8 mouse cellular contexts compared by ENCODE assay signal in the genomic region with DNA sequence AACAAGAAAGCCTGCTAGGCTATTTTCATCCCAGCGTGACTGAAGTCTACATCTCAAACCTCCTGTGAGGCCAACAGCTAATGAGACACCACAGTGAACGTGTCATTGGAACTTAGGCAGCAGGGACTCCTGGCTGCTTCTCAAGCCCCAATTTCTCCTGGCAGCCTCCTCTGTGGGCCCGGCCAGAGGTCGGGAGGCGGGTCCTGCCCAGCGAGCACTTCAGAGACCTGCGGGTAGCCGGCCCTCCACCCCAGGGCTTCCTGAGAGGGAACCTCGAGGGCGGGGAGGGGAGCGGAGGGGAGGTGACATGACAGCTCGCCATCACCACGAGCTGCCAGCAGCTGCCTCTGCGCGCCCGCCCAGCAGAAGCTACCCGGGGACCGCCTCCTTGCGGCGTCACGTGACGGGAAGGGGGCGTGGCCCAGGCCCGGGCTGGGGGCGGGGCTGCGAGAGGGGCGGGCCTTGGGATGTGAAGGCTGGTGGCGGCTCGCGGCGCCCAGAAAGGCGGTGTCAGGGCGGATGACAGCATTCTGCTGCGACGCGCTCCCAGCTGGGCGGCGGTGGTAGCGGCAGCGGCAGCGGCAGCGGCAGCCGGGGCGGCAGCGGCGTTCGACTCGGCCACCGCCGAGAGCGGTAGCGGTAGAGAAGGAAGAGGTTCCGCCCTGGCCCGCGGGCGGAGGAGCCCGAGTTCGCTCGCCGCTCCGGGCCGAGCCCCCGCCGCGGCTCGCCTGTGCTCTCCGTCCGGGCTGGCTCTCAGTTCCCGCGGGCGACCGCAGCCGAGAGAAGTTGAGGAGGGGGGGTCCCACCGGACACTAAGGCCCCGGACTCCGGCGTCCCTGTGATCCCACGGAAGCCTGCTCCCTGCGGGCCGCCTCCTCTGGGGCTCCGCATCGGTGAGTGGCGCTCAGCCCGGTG. TPM values are rescaled to one million over a fixed set of nuclear protein-coding genes. Genes with fewer than 3 reads are reported as not detected.
DNase-seq lines count a peak whose midpoint lies in the region; ATAC-seq lines count a peak whose summit lies in the region.

A gene (plus strand): TSS at position 449 of the 915 bp plus-strand sequence.

- no peaks in the 10 kb centered on the region for H3K36me3 ChIP-seq in forebrain, embryonic 10.5 days (replicated peaks)
- H3K36me3 ChIP-seq in heart, embryonic 16.5 days (ENCODE audit: control insufficient read depth, insufficient read depth): no peaks in the 10 kb centered on the region
- H3K36me3 ChIP-seq in liver, embryonic 15.5 days (replicated peaks): no peaks in the 10 kb centered on the region
- no peaks in the 10 kb centered on the region for H3K36me3 ChIP-seq in neural tube, embryonic 12.5 days

- H3K9me3 ChIP-seq in forebrain, embryonic 10.5 days: no peaks in the 10 kb centered on the region
- H3K9me3 ChIP-seq in heart, embryonic 16.5 days (replicated peaks; ENCODE audit: control insufficient read depth, low read length): no peaks in the 10 kb centered on the region
- no peaks in the 10 kb centered on the region for H3K9me3 ChIP-seq in liver, embryonic 15.5 days (replicated peaks)
- H3K9me3 ChIP-seq in neural tube, embryonic 12.5 days: no peaks in the 10 kb centered on the region

- WGBS in forebrain, embryonic 10.5 days: under 1% methylated on average over 84 of the region's 84 CpGs
- WGBS in heart, embryonic 16.5 days: under 1% methylated on average over 66 of the region's 84 CpGs
- 0% methylated on average over 81 of the region's 84 CpGs for WGBS in liver, embryonic 15.5 days (ENCODE audit: insufficient replicate concordance)
- WGBS in neural tube, embryonic 12.5 days: under 1% methylated on average over 83 of the region's 84 CpGs

- H3K4me1 ChIP-seq in forebrain, embryonic 10.5 days: peaks cover 21% of the 10 kb centered on the region
- peaks cover 29% of the 10 kb centered on the region for H3K4me1 ChIP-seq in heart, embryonic 16.5 days (ENCODE audit: control insufficient read depth, insufficient read depth, low read length)
- peaks cover 52% of the 10 kb centered on the region for H3K4me1 ChIP-seq in liver, embryonic 15.5 days (replicated peaks)
- H3K4me1 ChIP-seq in neural tube, embryonic 12.5 days: 0 out of 2 replicates have a peak, but pooled peaks cover 3% of the 10 kb centered on the region

- peak within 1 kb of the TSS; percentile 90 for H3K9ac ChIP-seq in heart, embryonic 16.5 days (ENCODE audit: low read length)
- H3K9ac ChIP-seq in liver, embryonic 15.5 days: peak within 1 kb of the TSS; percentile 100
- peak within 1 kb of the TSS; percentile 86 for H3K9ac ChIP-seq in neural tube, embryonic 12.5 days

- peak; percentile 94 for DNase-seq in c-Kit-negative CD71-positive TER-119-positive erythroid progenitor cells, embryonic 14.5 days (ENCODE audit: low read depth, low spot score)
- peak; percentile 99 for DNase-seq in forebrain, embryonic 10.5 days (ENCODE audit: extremely low spot score, low spot score)
- peak; percentile 98 to 99 for DNase-seq in kidney, postnatal 36 days
- peak; percentile 88 for DNase-seq in telencephalon, adult 2 months (ENCODE audit: low read depth, low spot score)

- peak; percentile 73 for ATAC-seq in CD4-positive, CD25-positive, alpha-beta regulatory T cell, adult 4 months
- ATAC-seq in heart, embryonic 16.5 days (replicated peaks; ENCODE audit: extremely low read depth, insufficient read depth, low FRiP score): peak; percentile 94
- peak; percentile 93 for ATAC-seq in liver, embryonic 15.5 days (ENCODE audit: insufficient read depth)
- ATAC-seq in neural tube, embryonic 12.5 days (ENCODE audit: low FRiP score, low read depth): peak; percentile 94

- peak within 1 kb of the TSS; percentile 68 for H3K4me2 ChIP-seq in heart, embryonic 16.5 days (ENCODE audit: low read depth, low read length)
- peak within 1 kb of the TSS; percentile 86 for H3K4me2 ChIP-seq in liver, embryonic 15.5 days
- peak within 1 kb of the TSS; percentile 73 for H3K4me2 ChIP-seq in neural tube, embryonic 12.5 days (replicated peaks)

- H3K4me3 ChIP-seq in forebrain, embryonic 10.5 days: peak within 1 kb of the TSS; percentile 99
- H3K4me3 ChIP-seq in heart, embryonic 16.5 days (ENCODE audit: low read length): peak within 1 kb of the TSS; percentile 75
- H3K4me3 ChIP-seq in liver, embryonic 15.5 days (replicated peaks): peak within 1 kb of the TSS; percentile 99
- peak within 1 kb of the TSS; percentile 91 for H3K4me3 ChIP-seq in neural tube, embryonic 12.5 days

- no peaks in the 10 kb centered on the region for H3K27me3 ChIP-seq in forebrain, embryonic 10.5 days (ENCODE audit: poor library complexity, severe bottlenecking)
- no peaks in the 10 kb centered on the region for H3K27me3 ChIP-seq in heart, embryonic 16.5 days (ENCODE audit: control insufficient read depth, insufficient read depth, low read length)
- no peaks in the 10 kb centered on the region for H3K27me3 ChIP-seq in liver, embryonic 15.5 days
- H3K27me3 ChIP-seq in neural tube, embryonic 12.5 days (replicated peaks): no peaks in the 10 kb centered on the region

- peak within 1 kb of the TSS; percentile 92 for H3K27ac ChIP-seq in forebrain, embryonic 10.5 days
- H3K27ac ChIP-seq in heart, embryonic 16.5 days (ENCODE audit: low read length): peak within 1 kb of the TSS; percentile 97
- peak within 1 kb of the TSS; percentile 97 for H3K27ac ChIP-seq in liver, embryonic 15.5 days (replicated peaks)
- peak within 1 kb of the TSS; percentile 84 for H3K27ac ChIP-seq in neural tube, embryonic 12.5 days

RNA-seq across cellular contexts. Expression of the gene that starts here (rescaled TPM):
- 10 to 100 TPM; 12.9 to 13.2 TPM for polyA plus RNA-seq in CD4-positive, CD25-positive, alpha-beta regulatory T cell, adult 4 months (2017; shearing (Covaris generic))
- polyA plus RNA-seq in forebrain, embryonic 10.5 days (2016; fragmentation: Nextera tagmentation; extraction: Ambion mirVana): 7.3 and 8.2 TPM in 2 replicates
- polyA plus RNA-seq in heart, embryonic 16.5 days (2015; fragmentation: Nextera tagmentation; extraction: Ambion mirVana): 28.8 and 30.2 TPM in 2 replicates
- polyA plus RNA-seq in liver, embryonic 15.5 days (2015; fragmentation: Nextera tagmentation; extraction: Ambion mirVana): 10.0 and 10.2 TPM in 2 replicates
- 18.3 and 20.7 TPM in 2 replicates for polyA plus RNA-seq in neural tube, embryonic 12.5 days (2016; fragmentation: Nextera tagmentation; extraction: Ambion mirVana)

Comparison
In these comparisons a context has a peak if more than half of its experiments do, and no peak if none do; other contexts are left out.
1. Peak in every context shown above with its lines: DNase-seq, ATAC-seq, H3K4me3 ChIP-seq and H3K27ac ChIP-seq.